Mouse (Mus musculus) kidney, adult 8-10 months (tissue): ENCODE results near the gene Tnik.

Experiments used
- DNase-seq, 2 experiments: peaks; one replicate each; pipeline ENCODE4 v3.0.0; 2022

The Tnik gene

GRCm38 (mm10) chr3:28358391-28358790 lies 95.4 kb downstream of the Tnik start:
- no peak for DNase-seq

- DNase-seq, result no peak
Observed at GRCm38 (mm10) chr3:28359138-28359537, 96.1 kb downstream of the Tnik start.

GRCm38 (mm10) chr3:28361056-28361455 lies 98.0 kb downstream of the Tnik start:
- no peak for DNase-seq

GRCm38 (mm10) chr3:28363441-28364125 lies 100.6 kb downstream of the Tnik start:
- no peak for DNase-seq

- DNase-seq, result no peak
Observed at GRCm38 (mm10) chr3:28368746-28369145, 105.7 kb downstream of the Tnik start.

GRCm38 (mm10) chr3:28369266-28369665 lies 106.3 kb downstream of the Tnik start:
- DNase-seq, result no peak

- DNase-seq, result no peak
Observed at GRCm38 (mm10) chr3:28369698-28370097, 106.7 kb downstream of the Tnik start.

GRCm38 (mm10) chr3:28371583-28371982 lies 108.6 kb downstream of the Tnik start:
- DNase-seq, result no peak

GRCm38 (mm10) chr3:28372459-28372858 lies 109.4 kb downstream of the Tnik start:
- no peak for DNase-seq

- DNase-seq, result no peak
Observed at GRCm38 (mm10) chr3:28374738-28375510, 111.9 kb downstream of the Tnik start.

GRCm38 (mm10) chr3:28380224-28380623 lies 117.2 kb downstream of the Tnik start:
- no peak for DNase-seq

- no peak for DNase-seq
Observed at GRCm38 (mm10) chr3:28383526-28384126, 120.6 kb downstream of the Tnik start.

GRCm38 (mm10) chr3:28385199-28385975 lies 122.4 kb downstream of the Tnik start:
- DNase-seq, result no peak

- no peak for DNase-seq
Observed at GRCm38 (mm10) chr3:28388540-28388939, 125.5 kb downstream of the Tnik start.

- no peak for DNase-seq
Observed at GRCm38 (mm10) chr3:28390183-28390582, 127.2 kb downstream of the Tnik start.

GRCm38 (mm10) chr3:28392542-28392941 lies 129.5 kb downstream of the Tnik start:
- no peak for DNase-seq

GRCm38 (mm10) chr3:28398781-28399180 lies 135.8 kb downstream of the Tnik start:
- DNase-seq, result no peak

- no peak for DNase-seq
Observed at GRCm38 (mm10) chr3:28399593-28400216, 136.7 kb downstream of the Tnik start.

- no peak for DNase-seq
Observed at GRCm38 (mm10) chr3:28401335-28401734, 138.3 kb downstream of the Tnik start.

GRCm38 (mm10) chr3:28402221-28402620 lies 139.2 kb downstream of the Tnik start:
- no peak for DNase-seq

GRCm38 (mm10) chr3:28405391-28405790 lies 142.4 kb downstream of the Tnik start:
- DNase-seq, result no peak

- peak; percentile 3 to 9 for DNase-seq
Observed at GRCm38 (mm10) chr3:28408859-28409459, 145.9 kb downstream of the Tnik start.
